Mouse (Mus musculus) forebrain, postnatal 0 days (tissue): ENCODE measurements at regions not wholly inside any gene's neighbourhood (a gene's known extent, or its start where the extent isn't known, plus 50 kb on each side); places are given as distances from the start of the nearest gene placed in this dataset.

Experiments used
- ATAC-seq: fragments of 200-750 bp; cut with Nextera tagmentation; 2 replicates; pipeline ENCODE4 v1.8.0; 2017; ENCODE audit warnings: mild to moderate bottlenecking, moderate library complexity
- DNase-seq: peaks from one replicate; pipeline ENCODE4 v3.0.0-alpha.2; 2015
- H3K27ac ChIP-seq: fragments of 300-500 bp; sonication (generic); 2 replicates; pipeline ENCODE4 v1.5.1; 2014; ENCODE audit warnings: low read depth, mild to moderate bottlenecking, antibody characterized with exemption, low read length, moderate library complexity, mixed read lengths
- H3K27me3 ChIP-seq: fragments of 300-500 bp; sonication (generic); 2 replicates; pipeline ENCODE4 v1.6.1; 2014; ENCODE audit warnings: mild to moderate bottlenecking, low read length, mixed read lengths; ENCODE audit not compliant: insufficient read depth
- H3K36me3 ChIP-seq: fragments of 300-500 bp; sonication (generic); 2 replicates; pipeline ENCODE4 v1.6.1; 2014; ENCODE audit warnings: mild to moderate bottlenecking, moderate library complexity; ENCODE audit not compliant: insufficient read depth
- H3K4me1 ChIP-seq: fragments of 300-500 bp; sonication (generic); 2 replicates; pipeline ENCODE4 v1.6.1; 2014; ENCODE audit warnings: antibody characterized with exemption; ENCODE audit not compliant: insufficient read depth
- H3K4me2 ChIP-seq: fragments of 300-500 bp; sonication (generic); 2 replicates; pipeline ENCODE4 v1.6.1; 2014; ENCODE audit warnings: low read depth, mild to moderate bottlenecking, moderate library complexity
- H3K4me3 ChIP-seq: fragments of 300-500 bp; sonication (generic); 2 replicates; pipeline ENCODE4 v1.5.1; 2014; ENCODE audit warnings: low read depth, low read length, mixed read lengths
- H3K9ac ChIP-seq: fragments of 300-500 bp; sonication (generic); 2 replicates; pipeline ENCODE4 v1.6.1; 2014; ENCODE audit warnings: mild to moderate bottlenecking
- H3K9me3 ChIP-seq: fragments of 300-500 bp; sonication (generic); 2 replicates; pipeline ENCODE4 v1.6.1; 2016; ENCODE audit warnings: low read length
- CTCF ChIP-seq: sonication (generic); IDR thresholded peaks from 2 replicates; pipeline ENCODE4 v1.5.1; 2016; ENCODE audit warnings: antibody characterized with exemption, control low read depth, low read depth
- WGBS: fragments of 180-500 bp; shearing (Covaris S2); extraction: QIAGEN DNeasy Blood & Tissue Kit; methylation state at CpG from one replicate; pipeline ENCODE4 v1.1.7; 2014; 5-methylcytosine and 5-hydroxymethylcytosine counted together

DNA sequence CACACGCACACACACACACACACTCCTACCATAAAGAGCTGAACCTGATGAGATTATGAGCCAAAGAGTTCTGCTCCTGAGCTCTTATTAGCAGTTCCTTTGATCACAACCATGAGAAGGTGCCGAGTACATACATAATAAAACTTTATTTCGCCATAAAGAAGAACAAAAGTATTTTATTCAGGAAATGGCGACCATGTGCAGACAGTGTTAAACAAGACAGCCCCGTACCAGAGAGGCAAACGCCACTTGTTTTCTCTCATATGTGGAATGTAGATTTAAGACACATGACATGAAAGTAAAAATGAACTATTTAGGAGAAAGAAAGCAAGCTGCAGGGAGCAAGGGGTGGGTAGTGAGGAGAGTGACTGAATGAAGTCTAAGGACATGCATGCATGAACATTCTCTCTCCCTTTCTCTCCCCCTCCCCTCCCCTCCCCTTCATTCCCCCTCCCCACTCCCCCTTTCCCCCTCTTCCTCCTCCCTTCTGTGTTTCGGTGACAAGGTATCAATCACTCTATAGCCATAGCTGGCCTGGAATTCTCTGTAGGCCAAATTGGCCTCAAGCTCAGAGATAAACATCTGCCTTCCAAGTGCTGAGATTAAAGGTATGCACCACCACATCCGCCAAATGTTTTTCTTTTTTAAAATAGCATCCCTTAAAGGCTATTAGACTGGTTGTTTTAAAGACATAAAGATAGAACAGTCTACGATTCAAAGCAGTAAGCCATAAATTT is 266.0 kb upstream of the Map3k7 start:
- no peaks in the 10 kb centered on the region for H3K27me3 ChIP-seq
- 70% methylated on average over 9 of the region's 9 CpGs for WGBS
- H3K9me3 ChIP-seq, result no peaks in the 10 kb centered on the region
- DNase-seq, result no peak
- no peak overlapping the region for H3K9ac ChIP-seq
- H3K4me3 ChIP-seq, result no peak overlapping the region
- H3K4me1 ChIP-seq, result no peaks in the 10 kb centered on the region
- no peak overlapping the region for H3K27ac ChIP-seq
- TF ChIP-seq CTCF, result no peak
- no peak overlapping the region for H3K4me2 ChIP-seq
- ATAC-seq, result no peak
- no peaks in the 10 kb centered on the region for H3K36me3 ChIP-seq

- Histone ChIP-seq H3K9me3 (no peaks in the 10 kb centered on the region), H3K4me2 (no peak overlapping the region), H3K27ac (no peak overlapping the region), H3K4me1 (no peaks in the 10 kb centered on the region), H3K27me3 (no peaks in the 10 kb centered on the region), H3K9ac (no peak overlapping the region), H3K4me3 (no peak overlapping the region), H3K36me3 (no peaks in the 10 kb centered on the region)
- no peak for TF ChIP-seq CTCF
- ATAC-seq (no peak), DNase-seq (no peak)
- WGBS, result 89% methylated on average over 4 of the region's 4 CpGs
Measured at GRCm38 (mm10) chr4:31698506-31698782, 265.5 kb upstream of the Map3k7 start.

GRCm38 (mm10) chr4:31699296-31699695 is 264.6 kb upstream of the Map3k7 start:
- TF ChIP-seq CTCF, result no peak

GRCm38 (mm10) chr4:31714054-31714651 is 249.7 kb upstream of the Map3k7 start:
- no peaks in the 10 kb centered on the region for H3K27me3 ChIP-seq
- H3K4me3 ChIP-seq, result no peak overlapping the region
- DNase-seq, result no peak
- no peaks in the 10 kb centered on the region for H3K4me1 ChIP-seq
- H3K4me2 ChIP-seq, result no peak overlapping the region
- 88% methylated on average over 2 of the region's 2 CpGs for WGBS
- no peak for ATAC-seq
- no peak for TF ChIP-seq CTCF
- no peaks in the 10 kb centered on the region for H3K36me3 ChIP-seq
- H3K27ac ChIP-seq, result no peak overlapping the region
- H3K9ac ChIP-seq, result no peak overlapping the region
- H3K9me3 ChIP-seq, result no peaks in the 10 kb centered on the region

More at GRCm38 (mm10) chr4:31699296-31699695, 264.6 kb upstream of the Map3k7 start:
- Histone ChIP-seq H3K9ac (no peak overlapping the region), H3K4me1 (no peaks in the 10 kb centered on the region), H3K4me2 (no peak overlapping the region), H3K36me3 (no peaks in the 10 kb centered on the region), H3K9me3 (no peaks in the 10 kb centered on the region), H3K27ac (no peak overlapping the region), H3K4me3 (no peak overlapping the region), H3K27me3 (no peaks in the 10 kb centered on the region)
- ATAC-seq (no peak), DNase-seq (no peak)
- 48% methylated on average over 5 of the region's 5 CpGs for WGBS

GRCm38 (mm10) chr4:31723501-31723900 is 240.4 kb upstream of the Map3k7 start:
- Histone ChIP-seq H3K27ac (no peak overlapping the region), H3K9ac (no peak overlapping the region), H3K4me2 (no peak overlapping the region), H3K4me3 (no peak overlapping the region), H3K27me3 (no peaks in the 10 kb centered on the region), H3K4me1 (peaks cover 4% of the 10 kb centered on the region; the same call in 1 of the 2 replicates), H3K36me3 (no peaks in the 10 kb centered on the region), H3K9me3 (no peaks in the 10 kb centered on the region)
- no peak for TF ChIP-seq CTCF
- ATAC-seq (0 out of 2 replicates have a peak, but pooled peaks have one; percentile 18), DNase-seq (no peak)
- WGBS, result 66% methylated on average over 7 of the region's 7 CpGs

DNA sequence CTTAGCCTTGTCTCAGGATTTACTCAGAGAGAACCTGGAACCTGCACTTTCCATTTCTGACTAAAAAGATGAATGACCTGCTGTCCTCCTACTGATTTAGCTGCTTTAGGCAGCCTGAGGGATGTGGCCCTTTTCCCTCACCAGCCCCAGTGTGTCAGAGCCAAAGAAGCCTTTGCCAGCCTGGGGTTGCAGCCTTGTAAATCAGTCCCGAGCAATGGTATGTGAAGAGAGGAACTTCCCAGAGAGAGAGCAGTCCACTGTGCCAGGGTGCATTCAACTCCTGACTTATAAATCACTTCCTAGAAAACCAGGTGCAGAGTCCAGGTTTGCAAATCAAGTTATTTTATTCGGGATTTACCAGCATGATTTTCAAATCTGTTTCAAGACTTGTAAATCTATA is 239.5 kb upstream of the Map3k7 start:
- ATAC-seq (no peak), DNase-seq (no peak)
- Histone ChIP-seq H3K4me2 (no peak overlapping the region), H3K36me3 (no peaks in the 10 kb centered on the region), H3K4me1 (peaks cover 4% of the 10 kb centered on the region; the same call in 1 of the 2 replicates), H3K9me3 (no peaks in the 10 kb centered on the region), H3K27ac (no peak overlapping the region), H3K27me3 (no peaks in the 10 kb centered on the region), H3K4me3 (no peak overlapping the region), H3K9ac (no peak overlapping the region)
- WGBS, result 64% methylated on average over 2 of the region's 2 CpGs
- TF ChIP-seq CTCF, result no peak

- Histone ChIP-seq H3K27ac (no peak overlapping the region), H3K9me3 (no peaks in the 10 kb centered on the region), H3K27me3 (no peaks in the 10 kb centered on the region), H3K4me3 (no peak overlapping the region), H3K4me2 (no peak overlapping the region), H3K36me3 (no peaks in the 10 kb centered on the region), H3K9ac (no peak overlapping the region), H3K4me1 (peaks cover 4% of the 10 kb centered on the region; the same call in 1 of the 2 replicates)
- 16% methylated on average over 9 of the region's 9 CpGs for WGBS
- DNase-seq (no peak), ATAC-seq (peak; percentile 77; the same call in 1 of the 2 replicates)
- TF ChIP-seq CTCF, result no peak
Measured at GRCm38 (mm10) chr4:31727498-31728148, 236.3 kb upstream of the Map3k7 start.
